Comparison of ENCODE assay signal across 9 mouse cellular contexts in genomic region chr11:88908557-88909211, GRCm38 (mm10). TPM values are rescaled to one million over a fixed set of nuclear protein-coding genes. Genes with fewer than 3 reads are reported as not detected.
DNase-seq lines count a peak whose midpoint lies in the region; ATAC-seq and TF ChIP-seq lines count a peak whose summit lies in the region.
"Had no signal": no experiment of that assay in that cellular context is flagged by ENCODE, and none has a peak within 500 bp of the region (broad histone marks: within the 10 kb centered on the region; RNA-seq: fewer than 3 reads in every experiment).

No protein-coding gene starts in this region.

- no peaks in the 10 kb centered on the region for H3K36me3 ChIP-seq in ES-E14 (ENCODE audit: control insufficient read depth, insufficient read depth, low read length, poor library complexity, severe bottlenecking)
- no peaks in the 10 kb centered on the region for H3K36me3 ChIP-seq in stomach, postnatal 0 days (ENCODE audit: control insufficient read depth, insufficient read depth, low read length)
- H3K36me3 ChIP-seq: limb, embryonic 15.5 days had no signal

- H3K9me3 ChIP-seq in ES-E14 (ENCODE audit: control insufficient read depth, insufficient read depth, low read depth, low read length) = no peaks in the 10 kb centered on the region
- H3K9me3 ChIP-seq in stomach, postnatal 0 days (ENCODE audit: control insufficient read depth, low read length) = no peaks in the 10 kb centered on the region
- H3K9me3 ChIP-seq: limb, embryonic 15.5 days had no signal

- peak; percentile 54; the same call in 1 of the 2 replicates for TF ChIP-seq CTCF in cerebellum, adult 2 months (IDR thresholded peaks at IDR 0.05; ENCODE audit: borderline replicate concordance, insufficient read depth, low read depth, low read length)
- peak; percentile 83 for TF ChIP-seq CTCF in stomach, postnatal 0 days (IDR thresholded peaks at IDR 0.05; ENCODE audit: low read depth)

- H3K27me3 ChIP-seq in cerebellum, adult 2 months (ENCODE audit: control insufficient read depth, insufficient read depth, low read length) = no peaks in the 10 kb centered on the region; the same call in 1 of the 2 replicates
- no peaks in the 10 kb centered on the region for H3K27me3 ChIP-seq in stomach, postnatal 0 days (ENCODE audit: control insufficient read depth, insufficient read depth, low read length)
- H3K27me3 ChIP-seq: limb, embryonic 15.5 days had no signal

- WGBS in cerebellum, adult 2 months = 88% methylated on average over 1 of the region's 1 CpGs
- 93% methylated on average over 1 of the region's 1 CpGs for WGBS in stomach, postnatal 0 days

- H3K4me1 ChIP-seq in ES-E14 (ENCODE audit: control insufficient read depth in 2 of 2, insufficient read depth in 2 of 2, low read length in 2 of 2, poor library complexity in 1 of 2) = peaks cover 3% of the 10 kb centered on the region in 2 experiments; a peak in 1 of 4 replicates
- no peaks in the 10 kb centered on the region for H3K4me1 ChIP-seq in cerebellum, adult 2 months (ENCODE audit: control insufficient read depth, insufficient read depth, low read length)
- no peaks in the 10 kb centered on the region for H3K4me1 ChIP-seq in stomach, postnatal 0 days (replicated peaks; ENCODE audit: control insufficient read depth, insufficient read depth)
- H3K4me1 ChIP-seq: limb, embryonic 15.5 days had no signal

- in situ Hi-C loops in ES-E14 (cut with MboI; ENCODE audit: low sequenced_read_pairs in 2 of 2, unreplicated experiment in 2 of 2) = no loop called here

- ATAC-seq in stomach, postnatal 0 days (ENCODE audit: low FRiP score, low TSS enrichment) = peak; percentile 87

- TF ChIP-seq EP300 in stomach, postnatal 0 days (optimal IDR thresholded peaks at IDR 0.05) = no peak

- no peak overlapping the region for H3K9ac ChIP-seq in ES-E14 (ENCODE audit: insufficient read depth, low read depth, low read length, poor library complexity, severe bottlenecking)
- no peak overlapping the region for H3K9ac ChIP-seq in stomach, postnatal 0 days (ENCODE audit: low read length)
- H3K9ac ChIP-seq: limb, embryonic 15.5 days had no signal

- H3K4me2 ChIP-seq in stomach, postnatal 0 days (replicated peaks; ENCODE audit: low read depth) = no peak overlapping the region
- H3K4me2 ChIP-seq: limb, embryonic 15.5 days had no signal

- TF ChIP-seq POLR2A in cerebellum, adult 2 months (IDR thresholded peaks at IDR 0.05; ENCODE audit: borderline replicate concordance, insufficient read depth, low read length) = no peak

- H3K4me3 ChIP-seq in ES-E14 (ENCODE audit: insufficient read depth in 1 of 2, low read depth in 1 of 2, low read length in 2 of 2, poor library complexity in 1 of 2, severe bottlenecking in 1 of 2) = no peak overlapping the region
- H3K4me3 ChIP-seq in cerebellum, adult 2 months (replicated peaks; ENCODE audit: insufficient read depth, low read depth, low read length) = no peak overlapping the region
- H3K4me3 ChIP-seq in stomach, postnatal 0 days (ENCODE audit: low read depth, low read length) = no peak overlapping the region
- H3K4me3 ChIP-seq: limb, embryonic 15.5 days had no signal

- H3K27ac ChIP-seq in ES-E14 (ENCODE audit: insufficient read depth, low read depth, low read length, poor library complexity, severe bottlenecking) = no peak overlapping the region
- H3K27ac ChIP-seq in cerebellum, adult 2 months (ENCODE audit: insufficient read depth, low read length) = no peak overlapping the region
- H3K27ac ChIP-seq in stomach, postnatal 0 days (replicated peaks) = no peak overlapping the region
- H3K27ac ChIP-seq: limb, embryonic 15.5 days had no signal

- peak; percentile 60 to 66 for DNase-seq in heart, adult 18-20 months
- no peak for DNase-seq in heart, adult 8-10 months (ENCODE audit: low spot score)
- DNase-seq in ES-E14 (ENCODE audit: low read depth, low spot score) = no peak
- peak; percentile 44 to 49 for DNase-seq in cerebellum, adult 2 months
- DNase-seq in gastrocnemius, postnatal 10 days = peak; percentile 64
- peak; percentile 88 to 89 for DNase-seq in kidney, postnatal 36 days
- DNase-seq in lung, postnatal 4 days = peak; percentile 77 to 80
- DNase-seq in stomach, postnatal 0 days (ENCODE audit: low spot score) = peak; percentile 69

TF ChIP-seq in ES-E14, 5 proteins besides CTCF, POLR2A, EP300 and RAD21:
- TF ChIP-seq HCFC1 (IDR thresholded peaks at IDR 0.05; ENCODE audit: borderline replicate concordance, insufficient read depth, low read length) = no peak
- no peak for TF ChIP-seq CHD2 (IDR thresholded peaks at IDR 0.05; ENCODE audit: low read depth, low read length)
- peak; percentile 16; the same call in 1 of the 2 replicates for TF ChIP-seq ZC3H11A (IDR thresholded peaks at IDR 0.05; ENCODE audit: borderline replicate concordance, low read depth, low read length)
- no peak for TF ChIP-seq MAFK (IDR thresholded peaks at IDR 0.05; ENCODE audit: insufficient read depth, low read depth, low read length)
- TF ChIP-seq ZNF384 (IDR thresholded peaks at IDR 0.05; ENCODE audit: low read depth, low read length) = no peak

RNA-seq across cellular contexts. Expression of gene Akap1, which starts 44.3 kb away (rescaled TPM):
- total RNA-seq in heart, adult 18-20 months (2021) = 100 to 1,000 TPM; 147 to 157 TPM
- total RNA-seq in heart, adult 8-10 months (2022) = 100 to 1,000 TPM; 113 to 148 (median 138) TPM
- total RNA-seq in ES-E14 (2012; rRNA removed) = 184 and 262 TPM in 2 replicates
- 41.5 and 42.8 TPM in 2 replicates for polyA plus RNA-seq in cerebellum, adult 2 months (2012; rRNA removed)
- total RNA-seq in gastrocnemius, postnatal 10 days (2021) = 10 to 100 TPM; 66.9 to 77.5 TPM
- polyA plus RNA-seq in stomach, postnatal 0 days (2015; fragmentation: Nextera tagmentation; extraction: Ambion mirVana) = 14.4 and 16.6 TPM in 2 replicates

RNA-seq across cellular contexts. Expression of gene Scpep1, which starts 46.6 kb away (rescaled TPM):
- 10 to 100 TPM; 13.1 to 17.2 TPM for total RNA-seq in heart, adult 18-20 months (2021)
- 10 to 100 TPM; 11.8 to 13.1 (median 12.8) TPM for total RNA-seq in heart, adult 8-10 months (2022)
- 140 and 208 TPM in 2 replicates for total RNA-seq in ES-E14 (2012; rRNA removed)
- 17.5 and 18.6 TPM in 2 replicates for polyA plus RNA-seq in cerebellum, adult 2 months (2012; rRNA removed)
- total RNA-seq in gastrocnemius, postnatal 10 days (2021) = 10 to 100 TPM; 27.2 to 30.4 TPM
- polyA plus RNA-seq in stomach, postnatal 0 days (2015; fragmentation: Nextera tagmentation; extraction: Ambion mirVana) = 67.2 and 67.8 TPM in 2 replicates

RNA-seq across cellular contexts. Expression of gene Elobl, which starts 58.0 kb away (rescaled TPM):
- total RNA-seq in heart, adult 18-20 months (2021) = not detected
- not detected for total RNA-seq in heart, adult 8-10 months (2022)
- total RNA-seq in ES-E14 (2012; rRNA removed) = 0.95 and 1.6 TPM in 2 replicates
- polyA plus RNA-seq in cerebellum, adult 2 months (2012; rRNA removed) = not detected in 2 replicates
- total RNA-seq in gastrocnemius, postnatal 10 days (2021) = not detected
- polyA plus RNA-seq in stomach, postnatal 0 days (2015; fragmentation: Nextera tagmentation; extraction: Ambion mirVana) = not detected in 2 replicates
- polyA plus RNA-seq: limb, embryonic 15.5 days had no signal

Comparison
In these comparisons a context has a peak if more than half of its experiments do, and no peak if none do; other contexts are left out.
1. DNase-seq: peak in heart, adult 18-20 months (2 of 2), cerebellum, adult 2 months (2 of 2), gastrocnemius, postnatal 10 days (single experiment), kidney, postnatal 36 days (2 of 2), lung, postnatal 4 days (2 of 2) and stomach, postnatal 0 days (single experiment); none in heart, adult 8-10 months (single experiment) and ES-E14 (single experiment).